Mouse (Mus musculus) cerebellum, adult 11 months (tissue): ENCODE results near the gene Mllt6.
"Not testable (repeated sequence)": the region's sequence is repeated elsewhere in the genome, so short reads cannot be mapped to it uniquely, and the experiment has no call there.

Source experiments
- DNase-seq: peaks from one replicate; pipeline ENCODE4 v3.0.0; 2022

Mllt6 gene

GRCm38 (mm10) chr11:97718281-97718860 is 55.2 kb downstream of the Mllt6 start:
- DNase-seq: no peak

- no peak for DNase-seq
These were observed 55.8 kb downstream of the Mllt6 start for GRCm38 (mm10) chr11:97719041-97719440.

- no peak for DNase-seq
These were observed 58.1 kb downstream of the Mllt6 start for GRCm38 (mm10) chr11:97721338-97721737.

GRCm38 (mm10) chr11:97723709-97724108 is 60.5 kb downstream of the Mllt6 start:
- no peak for DNase-seq

GRCm38 (mm10) chr11:97728311-97728710 is 65.1 kb downstream of the Mllt6 start:
- no peak for DNase-seq

- DNase-seq: no peak
These were observed 65.5 kb downstream of the Mllt6 start for GRCm38 (mm10) chr11:97728730-97729129.

GRCm38 (mm10) chr11:97733689-97734088 is 70.5 kb downstream of the Mllt6 start:
- DNase-seq: no peak

GRCm38 (mm10) chr11:97734810-97735209 is 71.6 kb downstream of the Mllt6 start:
- not testable (repeated sequence) for DNase-seq
